Mouse (Mus musculus): ENCODE data around the gene Tmem38b. TPM values are rescaled to one million over a fixed set of nuclear protein-coding genes. Genes with fewer than 3 reads are reported as not detected.

Gene Tmem38b
- polyA plus RNA-seq, 1 experiment from 2014 or later = 13.0 TPM

DNA sequence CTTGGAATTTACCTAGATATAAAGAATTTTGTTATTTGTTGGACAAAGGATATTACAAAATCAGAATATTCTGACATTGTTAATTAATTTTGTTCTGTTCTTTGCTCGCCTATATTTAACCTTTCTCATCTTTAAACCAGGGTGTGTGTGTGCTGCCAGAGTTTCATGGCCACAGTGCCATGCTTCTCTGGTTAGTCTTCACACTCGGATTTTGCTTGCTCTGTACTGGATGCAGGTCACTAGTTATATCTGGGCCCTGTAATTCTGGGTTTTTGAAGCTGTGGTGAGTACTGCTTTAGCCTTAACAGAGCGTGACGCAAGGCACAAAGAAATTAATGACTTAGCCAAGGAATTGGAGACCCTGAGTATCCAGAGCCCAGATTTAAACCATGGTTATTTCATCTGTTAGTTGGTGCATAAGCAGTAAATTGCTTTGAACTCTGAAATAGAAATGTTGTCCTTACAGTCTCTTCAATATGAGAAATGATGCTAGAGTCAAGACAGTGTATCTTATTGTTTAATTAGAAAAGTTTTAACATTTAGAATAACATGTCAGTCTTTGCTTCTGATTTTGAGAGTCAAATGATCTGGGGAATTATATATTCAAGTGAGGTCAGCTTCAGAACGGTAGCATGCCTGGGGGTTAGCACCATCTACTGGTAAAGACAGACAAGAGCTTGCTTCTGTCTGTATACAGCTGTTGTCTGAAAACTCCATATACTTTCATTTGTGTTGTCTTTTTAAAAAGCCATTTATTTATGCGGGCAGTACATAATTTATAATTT is 19.2 kb downstream of the Tmem38b start:
- Histone ChIP-seq H3K27ac (ENCODE audit: low read depth, low read length) (no peak overlapping the region), H3K36me3 (ENCODE audit: control insufficient read depth, insufficient read depth, low read length) (no peaks in the 10 kb centered on the region), H3K4me3 (ENCODE audit: low read depth, low read length) (no peak overlapping the region), H3K9ac (ENCODE audit: low read length) (no peak overlapping the region), H3K9me3 (ENCODE audit: control insufficient read depth, low read length) (no peaks in the 10 kb centered on the region), H3K4me1 (ENCODE audit: control insufficient read depth, insufficient read depth, low read length) (peaks cover 3% of the 10 kb centered on the region), H3K4me2 (no peak overlapping the region), H3K27me3 (ENCODE audit: control insufficient read depth, insufficient read depth, low read length) (no peaks in the 10 kb centered on the region)
- 31% methylated on average over 6 of the region's 6 CpGs for WGBS
- ATAC-seq (ENCODE audit: low FRiP score) (peak; percentile 68; the same call in 1 of the 2 replicates), DNase-seq (ENCODE audit: low spot score, missing footprints) (peak; percentile 85)

- Histone ChIP-seq H3K9ac (ENCODE audit: low read length) (no peak overlapping the region), H3K4me2 (no peak overlapping the region), H3K4me1 (ENCODE audit: control insufficient read depth, insufficient read depth, low read length) (peaks cover 3% of the 10 kb centered on the region), H3K27me3 (ENCODE audit: control insufficient read depth, insufficient read depth, low read length) (no peaks in the 10 kb centered on the region), H3K27ac (ENCODE audit: low read depth, low read length) (no peak overlapping the region), H3K4me3 (ENCODE audit: low read depth, low read length) (no peak overlapping the region), H3K36me3 (ENCODE audit: control insufficient read depth, insufficient read depth, low read length) (no peaks in the 10 kb centered on the region), H3K9me3 (ENCODE audit: control insufficient read depth, low read length) (no peaks in the 10 kb centered on the region)
- 96% methylated on average over 1 of the region's 1 CpGs for WGBS
- ATAC-seq (ENCODE audit: low FRiP score) = no peak
- DNase-seq (ENCODE audit: low spot score, missing footprints) = no peak
Observed at GRCm38 (mm10) chr4:53845656-53846055, 19.8 kb downstream of the Tmem38b start.

- no peaks in the 10 kb centered on the region for H3K36me3 ChIP-seq (ENCODE audit: control insufficient read depth, insufficient read depth, low read length)
- no peak for ATAC-seq (ENCODE audit: low FRiP score)
- peaks cover 3% of the 10 kb centered on the region for H3K4me1 ChIP-seq (ENCODE audit: control insufficient read depth, insufficient read depth, low read length)
- WGBS = 65% methylated on average over 2 of the region's 2 CpGs
- no peak overlapping the region for H3K27ac ChIP-seq (ENCODE audit: low read depth, low read length)
- H3K9ac ChIP-seq (ENCODE audit: low read length) = no peak overlapping the region
- peak; percentile 57 for DNase-seq (ENCODE audit: low spot score, missing footprints)
- no peak overlapping the region for H3K4me2 ChIP-seq
- H3K9me3 ChIP-seq (ENCODE audit: control insufficient read depth, low read length) = no peaks in the 10 kb centered on the region
- no peaks in the 10 kb centered on the region for H3K27me3 ChIP-seq (ENCODE audit: control insufficient read depth, insufficient read depth, low read length)
- H3K4me3 ChIP-seq (ENCODE audit: low read depth, low read length) = no peak overlapping the region
Observed at GRCm38 (mm10) chr4:53846326-53846725, 20.5 kb downstream of the Tmem38b start.

- no peak overlapping the region for H3K4me2 ChIP-seq
- no peak overlapping the region for H3K9ac ChIP-seq (ENCODE audit: low read length)
- no peak overlapping the region for H3K4me3 ChIP-seq (ENCODE audit: low read depth, low read length)
- H3K27me3 ChIP-seq (ENCODE audit: control insufficient read depth, insufficient read depth, low read length) = no peaks in the 10 kb centered on the region
- H3K4me1 ChIP-seq (ENCODE audit: control insufficient read depth, insufficient read depth, low read length) = peaks cover 3% of the 10 kb centered on the region
- ATAC-seq (ENCODE audit: low FRiP score) (no peak), DNase-seq (ENCODE audit: low spot score, missing footprints) (no peak)
- no peak overlapping the region for H3K27ac ChIP-seq (ENCODE audit: low read depth, low read length)
- no peaks in the 10 kb centered on the region for H3K36me3 ChIP-seq (ENCODE audit: control insufficient read depth, insufficient read depth, low read length)
- H3K9me3 ChIP-seq (ENCODE audit: control insufficient read depth, low read length) = no peaks in the 10 kb centered on the region
- WGBS = 89% methylated on average over 4 of the region's 4 CpGs
Observed at GRCm38 (mm10) chr4:53847541-53847940, 21.7 kb downstream of the Tmem38b start.

GRCm38 (mm10) chr4:53848308-53848707 is 22.5 kb downstream of the Tmem38b start:
- ATAC-seq (ENCODE audit: low FRiP score) = no peak
- WGBS = 95% methylated on average over 3 of the region's 3 CpGs

GRCm38 (mm10) chr4:53848816-53849215 is 23.0 kb downstream of the Tmem38b start:
- 92% methylated on average over 8 of the region's 8 CpGs for WGBS
- H3K27me3 ChIP-seq (ENCODE audit: control insufficient read depth, insufficient read depth, low read length) = no peaks in the 10 kb centered on the region
- no peak overlapping the region for H3K4me3 ChIP-seq (ENCODE audit: low read depth, low read length)
- H3K36me3 ChIP-seq (ENCODE audit: control insufficient read depth, insufficient read depth, low read length) = no peaks in the 10 kb centered on the region
- no peak overlapping the region for H3K9ac ChIP-seq (ENCODE audit: low read length)
- peak; percentile 51 for DNase-seq (ENCODE audit: low spot score, missing footprints)
- ATAC-seq (ENCODE audit: low FRiP score) = no peak
- peaks cover 3% of the 10 kb centered on the region for H3K4me1 ChIP-seq (ENCODE audit: control insufficient read depth, insufficient read depth, low read length)
- H3K27ac ChIP-seq (ENCODE audit: low read depth, low read length) = no peak overlapping the region
- no peak overlapping the region for H3K4me2 ChIP-seq
- H3K9me3 ChIP-seq (ENCODE audit: control insufficient read depth, low read length) = no peaks in the 10 kb centered on the region

More at GRCm38 (mm10) chr4:53848308-53848707, 22.5 kb downstream of the Tmem38b start:
- Histone ChIP-seq H3K27ac (ENCODE audit: low read depth, low read length) (no peak overlapping the region), H3K27me3 (ENCODE audit: control insufficient read depth, insufficient read depth, low read length) (no peaks in the 10 kb centered on the region), H3K9me3 (ENCODE audit: control insufficient read depth, low read length) (no peaks in the 10 kb centered on the region), H3K4me3 (ENCODE audit: low read depth, low read length) (no peak overlapping the region), H3K9ac (ENCODE audit: low read length) (no peak overlapping the region), H3K4me2 (no peak overlapping the region), H3K36me3 (ENCODE audit: control insufficient read depth, insufficient read depth, low read length) (no peaks in the 10 kb centered on the region), H3K4me1 (ENCODE audit: control insufficient read depth, insufficient read depth, low read length) (peaks cover 3% of the 10 kb centered on the region)
- DNase-seq (ENCODE audit: low spot score, missing footprints) = no peak

- ATAC-seq (ENCODE audit: low FRiP score) (no peak), DNase-seq (ENCODE audit: low spot score, missing footprints) (peak; percentile 51)
- Histone ChIP-seq H3K27ac (ENCODE audit: low read depth, low read length) (no peak overlapping the region), H3K36me3 (ENCODE audit: control insufficient read depth, insufficient read depth, low read length) (no peaks in the 10 kb centered on the region), H3K9ac (ENCODE audit: low read length) (no peak overlapping the region), H3K4me3 (ENCODE audit: low read depth, low read length) (no peak overlapping the region), H3K4me2 (no peak overlapping the region), H3K9me3 (ENCODE audit: control insufficient read depth, low read length) (no peaks in the 10 kb centered on the region), H3K4me1 (ENCODE audit: control insufficient read depth, insufficient read depth, low read length) (peaks cover 2% of the 10 kb centered on the region), H3K27me3 (ENCODE audit: control insufficient read depth, insufficient read depth, low read length) (no peaks in the 10 kb centered on the region)
- WGBS = no CpG with 5 or more reads among the region's 1 CpGs
Observed at GRCm38 (mm10) chr4:53849804-53850203, 24.0 kb downstream of the Tmem38b start.

GRCm38 (mm10) chr4:53853333-53853732 is 27.5 kb downstream of the Tmem38b start:
- Histone ChIP-seq H3K4me1 (ENCODE audit: control insufficient read depth, insufficient read depth, low read length) (no peaks in the 10 kb centered on the region), H3K9me3 (ENCODE audit: control insufficient read depth, low read length) (no peaks in the 10 kb centered on the region), H3K4me3 (ENCODE audit: low read depth, low read length) (no peak overlapping the region), H3K27ac (ENCODE audit: low read depth, low read length) (no peak overlapping the region), H3K9ac (ENCODE audit: low read length) (no peak overlapping the region), H3K36me3 (ENCODE audit: control insufficient read depth, insufficient read depth, low read length) (no peaks in the 10 kb centered on the region), H3K4me2 (no peak overlapping the region), H3K27me3 (ENCODE audit: control insufficient read depth, insufficient read depth, low read length) (no peaks in the 10 kb centered on the region)
- DNase-seq (ENCODE audit: low spot score, missing footprints) (peak; percentile 69), ATAC-seq (ENCODE audit: low FRiP score) (no peak)
- WGBS = 92% methylated on average over 1 of the region's 1 CpGs

GRCm38 (mm10) chr4:53859944-53860343 is 34.1 kb downstream of the Tmem38b start:
- Histone ChIP-seq H3K4me3 (ENCODE audit: low read depth, low read length) (no peak overlapping the region), H3K9ac (ENCODE audit: low read length) (no peak overlapping the region), H3K36me3 (ENCODE audit: control insufficient read depth, insufficient read depth, low read length) (peaks cover 2% of the 10 kb centered on the region; the same call in 1 of the 2 replicates), H3K4me2 (no peak overlapping the region), H3K9me3 (ENCODE audit: control insufficient read depth, low read length) (no peaks in the 10 kb centered on the region), H3K4me1 (ENCODE audit: control insufficient read depth, insufficient read depth, low read length) (no peaks in the 10 kb centered on the region), H3K27ac (ENCODE audit: low read depth, low read length) (no peak overlapping the region), H3K27me3 (ENCODE audit: control insufficient read depth, insufficient read depth, low read length) (no peaks in the 10 kb centered on the region)
- ATAC-seq (ENCODE audit: low FRiP score) (no peak), DNase-seq (ENCODE audit: low spot score, missing footprints) (peak; percentile 83)
- 52% methylated on average over 18 of the region's 18 CpGs for WGBS

Data from midbrain, embryonic 11.5 days (tissue).